Mouse (Mus musculus): ENCODE measurements around the gene Spaca4. TPM values are rescaled to one million over a fixed set of nuclear protein-coding genes. Genes with fewer than 3 reads are reported as not detected.

Spaca4 gene
- polyA plus RNA-seq, 2 experiments = not detected

DNA sequence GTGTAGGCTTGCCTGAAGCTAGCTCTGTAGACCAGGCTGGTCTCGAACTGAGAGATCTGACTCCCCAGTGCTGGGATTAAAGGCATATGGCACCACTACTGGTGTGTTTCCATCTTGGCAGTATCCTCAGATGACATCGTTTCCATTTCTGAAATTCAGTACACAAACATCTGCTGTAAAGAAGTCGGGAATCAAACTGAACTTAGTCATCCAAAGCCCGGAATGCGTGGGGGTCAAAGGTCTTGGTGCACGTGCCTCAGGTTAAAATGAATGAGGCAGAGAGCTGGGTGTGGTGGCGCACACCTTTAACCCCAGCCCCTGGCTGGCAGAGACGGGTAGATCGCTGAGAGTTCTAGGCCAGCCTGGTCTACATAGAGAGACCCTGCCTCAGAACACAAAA, 24.5 kb upstream of the Spaca4 start:
- no peak for DNase-seq (ENCODE audit: low read depth in 3 of 3, low spot score in 3 of 3)
- no peaks in the 10 kb centered on the region for H3K27me3 ChIP-seq (ENCODE audit: control insufficient read depth, insufficient read depth, low read length)
- H3K4me2 ChIP-seq (ENCODE audit: low read depth) = no peak overlapping the region
- H3K9me3 ChIP-seq (ENCODE audit: control insufficient read depth, low read length) = no peaks in the 10 kb centered on the region
- H3K4me3 ChIP-seq (ENCODE audit: insufficient read depth in 1 of 2, low read depth in 2 of 2, low read length in 2 of 2) = no peak overlapping the region
- H3K9ac ChIP-seq (replicated peaks) = no peak overlapping the region
- H3K27ac ChIP-seq = no peak overlapping the region
- TF ChIP-seq EP300 (IDR thresholded peaks at IDR 0.05; ENCODE audit: low read depth) (no peak), CTCF (IDR thresholded peaks at IDR 0.05; ENCODE audit: low read depth) (no peak)
- WGBS (ENCODE audit: insufficient replicate concordance) = 66% methylated on average over 9 of the region's 9 CpGs
- no peak for ATAC-seq (ENCODE audit: insufficient read depth)
- H3K4me1 ChIP-seq (replicated peaks; ENCODE audit: control insufficient read depth in 2 of 2, insufficient read depth in 2 of 2, low read length in 1 of 2) = no peaks in the 10 kb centered on the region; a peak in 1 of 4 replicates
- H3K36me3 ChIP-seq (replicated peaks; ENCODE audit: control insufficient read depth, insufficient read depth, low read depth) = no peaks in the 10 kb centered on the region

DNA sequence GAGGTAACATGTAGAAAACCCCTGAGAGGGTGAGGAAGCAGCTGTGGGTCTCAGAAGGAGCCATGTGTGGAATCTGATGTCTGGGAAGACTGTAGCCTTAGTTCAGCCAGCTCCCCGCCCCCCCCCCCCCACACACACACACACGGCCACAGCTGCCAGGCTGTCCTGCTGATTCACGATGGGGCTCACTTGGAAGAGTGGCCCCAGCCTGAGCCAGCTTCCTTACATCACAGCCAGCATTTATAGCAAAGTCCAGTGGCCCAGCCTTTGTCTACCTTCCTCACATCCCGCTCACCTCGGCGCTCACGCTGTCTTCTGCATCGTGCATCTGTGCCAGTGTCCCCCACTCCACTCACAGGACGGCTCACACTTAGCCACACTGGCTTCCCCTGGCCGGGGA, 23.8 kb upstream of the Spaca4 start:
- Histone ChIP-seq H3K4me2 (ENCODE audit: low read depth) (no peak overlapping the region), H3K4me3 (ENCODE audit: insufficient read depth in 1 of 2, low read depth in 2 of 2, low read length in 2 of 2) (no peak overlapping the region), H3K27ac (no peak overlapping the region), H3K27me3 (ENCODE audit: control insufficient read depth, insufficient read depth, low read length) (no peaks in the 10 kb centered on the region), H3K36me3 (replicated peaks; ENCODE audit: control insufficient read depth, insufficient read depth, low read depth) (no peaks in the 10 kb centered on the region), H3K9ac (replicated peaks) (no peak overlapping the region), H3K4me1 (replicated peaks; ENCODE audit: control insufficient read depth in 2 of 2, insufficient read depth in 2 of 2, low read length in 1 of 2) (no peaks in the 10 kb centered on the region; a peak in 1 of 4 replicates), H3K9me3 (ENCODE audit: control insufficient read depth, low read length) (no peaks in the 10 kb centered on the region)
- TF ChIP-seq EP300 (IDR thresholded peaks at IDR 0.05; ENCODE audit: low read depth) = no peak
- no peak for TF ChIP-seq CTCF (IDR thresholded peaks at IDR 0.05; ENCODE audit: low read depth)
- WGBS (ENCODE audit: insufficient replicate concordance) = 37% methylated on average over 9 of the region's 10 CpGs
- DNase-seq (ENCODE audit: low read depth in 3 of 3, low spot score in 3 of 3) = no peak
- ATAC-seq (ENCODE audit: insufficient read depth) = no peak

DNA sequence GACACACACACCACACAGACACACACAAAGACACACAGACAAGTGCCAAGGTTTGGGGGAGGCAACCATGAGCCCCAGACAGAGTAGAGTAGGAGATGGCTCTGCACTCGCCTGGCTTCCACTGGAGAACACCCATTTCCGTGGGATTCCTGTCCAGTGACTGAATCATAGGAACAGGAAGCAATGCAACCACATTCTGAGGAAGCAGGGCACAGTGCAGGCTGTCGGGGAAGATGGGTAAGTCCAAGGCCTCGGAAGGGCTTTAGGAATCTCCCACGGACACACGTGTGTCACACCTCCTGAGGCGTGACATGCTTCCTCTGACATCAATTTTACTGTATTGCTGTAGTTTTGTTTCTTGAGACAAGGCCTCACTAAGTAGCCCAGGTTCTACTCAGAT, 22.5 kb upstream of the Spaca4 start:
- ATAC-seq (ENCODE audit: insufficient read depth) (no peak), DNase-seq (ENCODE audit: low read depth in 3 of 3, low spot score in 3 of 3) (no peak)
- Histone ChIP-seq H3K27ac (no peak overlapping the region), H3K27me3 (ENCODE audit: control insufficient read depth, insufficient read depth, low read length) (no peaks in the 10 kb centered on the region), H3K4me2 (ENCODE audit: low read depth) (no peak overlapping the region), H3K4me1 (replicated peaks; ENCODE audit: control insufficient read depth in 2 of 2, insufficient read depth in 2 of 2, low read length in 1 of 2) (no peaks in the 10 kb centered on the region; a peak in 1 of 4 replicates), H3K36me3 (replicated peaks; ENCODE audit: control insufficient read depth, insufficient read depth, low read depth) (no peaks in the 10 kb centered on the region), H3K9ac (replicated peaks) (no peak overlapping the region), H3K4me3 (ENCODE audit: insufficient read depth in 1 of 2, low read depth in 2 of 2, low read length in 2 of 2) (no peak overlapping the region), H3K9me3 (ENCODE audit: control insufficient read depth, low read length) (no peaks in the 10 kb centered on the region)
- 42% methylated on average over 7 of the region's 7 CpGs for WGBS (ENCODE audit: insufficient replicate concordance)
- no peak for TF ChIP-seq CTCF (IDR thresholded peaks at IDR 0.05; ENCODE audit: low read depth)
- TF ChIP-seq EP300 (IDR thresholded peaks at IDR 0.05; ENCODE audit: low read depth) = no peak

DNA sequence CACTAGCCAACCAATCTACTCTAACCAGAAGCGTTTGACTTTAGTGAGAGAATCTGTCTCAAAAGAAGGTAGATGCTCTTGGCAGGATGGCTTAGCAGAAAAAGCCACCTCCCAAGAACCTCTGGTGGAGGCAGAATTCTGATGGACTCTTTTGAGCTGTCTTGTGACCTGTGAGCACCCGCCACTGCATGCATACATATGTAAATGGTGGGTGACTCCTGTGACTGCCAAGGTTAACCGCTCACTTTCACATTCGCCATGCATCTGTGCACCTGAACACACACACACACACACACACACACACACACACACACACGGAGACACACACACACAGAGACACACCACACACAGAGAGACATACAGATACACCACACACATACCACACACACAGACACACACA, 21.8 kb upstream of the Spaca4 start:
- Histone ChIP-seq H3K4me3 (ENCODE audit: insufficient read depth in 1 of 2, low read depth in 2 of 2, low read length in 2 of 2) (no peak overlapping the region), H3K27ac (no peak overlapping the region), H3K4me2 (ENCODE audit: low read depth) (no peak overlapping the region), H3K36me3 (replicated peaks; ENCODE audit: control insufficient read depth, insufficient read depth, low read depth) (no peaks in the 10 kb centered on the region), H3K9me3 (ENCODE audit: control insufficient read depth, low read length) (no peaks in the 10 kb centered on the region), H3K27me3 (ENCODE audit: control insufficient read depth, insufficient read depth, low read length) (no peaks in the 10 kb centered on the region), H3K4me1 (replicated peaks; ENCODE audit: control insufficient read depth in 2 of 2, insufficient read depth in 2 of 2, low read length in 1 of 2) (no peaks in the 10 kb centered on the region; a peak in 1 of 4 replicates), H3K9ac (replicated peaks) (no peak overlapping the region)
- WGBS (ENCODE audit: insufficient replicate concordance) = 66% methylated on average over 5 of the region's 5 CpGs
- DNase-seq (ENCODE audit: low read depth in 3 of 3, low spot score in 3 of 3) (no peak), ATAC-seq (ENCODE audit: insufficient read depth) (no peak)
- no peak for TF ChIP-seq CTCF (IDR thresholded peaks at IDR 0.05; ENCODE audit: low read depth)
- TF ChIP-seq EP300 (IDR thresholded peaks at IDR 0.05; ENCODE audit: low read depth) = no peak

DNA sequence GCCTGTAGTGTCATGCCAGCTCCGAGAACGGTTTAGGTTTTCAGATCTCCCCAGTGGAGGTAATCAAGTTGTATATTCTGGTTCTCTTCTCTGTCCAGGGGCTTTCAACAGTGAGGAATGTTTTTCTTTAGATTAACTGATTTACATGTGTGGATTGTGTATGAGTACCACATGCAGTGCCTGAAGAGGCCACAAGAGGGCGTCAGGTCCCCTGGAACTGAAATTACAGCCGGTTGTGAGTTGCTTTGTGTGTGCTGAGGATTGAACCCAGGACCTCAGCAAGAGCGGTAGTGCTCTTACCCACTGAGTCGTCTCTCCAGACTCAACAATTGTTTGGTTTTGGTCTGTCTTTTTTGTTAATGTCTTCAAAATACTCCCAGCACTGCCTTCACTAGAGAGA, 20.9 kb upstream of the Spaca4 start:
- ATAC-seq (ENCODE audit: insufficient read depth) = no peak
- Histone ChIP-seq H3K9ac (replicated peaks) (no peak overlapping the region), H3K4me2 (ENCODE audit: low read depth) (no peak overlapping the region), H3K36me3 (replicated peaks; ENCODE audit: control insufficient read depth, insufficient read depth, low read depth) (no peaks in the 10 kb centered on the region), H3K9me3 (ENCODE audit: control insufficient read depth, low read length) (no peaks in the 10 kb centered on the region), H3K4me3 (ENCODE audit: insufficient read depth in 1 of 2, low read depth in 2 of 2, low read length in 2 of 2) (no peak overlapping the region), H3K4me1 (replicated peaks; ENCODE audit: control insufficient read depth in 2 of 2, insufficient read depth in 2 of 2, low read length in 1 of 2) (peaks cover 0 to 4% of the 10 kb centered on the region in 2 experiments; a peak in 2 of 4 replicates), H3K27me3 (ENCODE audit: control insufficient read depth, insufficient read depth, low read length) (no peaks in the 10 kb centered on the region), H3K27ac (no peak overlapping the region)
- TF ChIP-seq CTCF (IDR thresholded peaks at IDR 0.05; ENCODE audit: low read depth) = peak; percentile 75
- TF ChIP-seq EP300 (IDR thresholded peaks at IDR 0.05; ENCODE audit: low read depth) = no peak
- 53% methylated on average over 6 of the region's 6 CpGs for WGBS (ENCODE audit: insufficient replicate concordance)
- DNase-seq (ENCODE audit: low read depth in 3 of 3, low spot score in 3 of 3) = no peak
